Mouse (Mus musculus) heart, embryonic 16.5 days (tissue): ENCODE data around the gene Fam122a. TPM values are rescaled to one million over a fixed set of nuclear protein-coding genes. Genes with fewer than 3 reads are reported as not detected.

ENCODE experiments used
- ATAC-seq: fragments of 200-750 bp; cut with Nextera tagmentation; replicated peaks from 2 replicates; pipeline ENCODE4 v1.8.0; 2017; ENCODE audit warnings: moderate number of reproducible peaks; ENCODE audit not compliant: insufficient read depth, low FRiP score; ENCODE audit errors: extremely low read depth
- H3K27ac ChIP-seq: fragments of 300-500 bp; sonication (generic); 2 replicates; pipeline ENCODE4 v1.5.1; 2014; ENCODE audit warnings: mild to moderate bottlenecking, low read length, control low read depth, moderate library complexity
- H3K27me3 ChIP-seq: fragments of 300-500 bp; sonication (generic); 2 replicates; pipeline ENCODE4 v1.6.1; 2014; ENCODE audit warnings: low read length, mixed read lengths; ENCODE audit not compliant: control insufficient read depth, insufficient read depth
- H3K36me3 ChIP-seq: fragments of 300-500 bp; sonication (generic); 2 replicates; pipeline ENCODE4 v1.6.1; 2014; ENCODE audit not compliant: control insufficient read depth, insufficient read depth
- H3K4me1 ChIP-seq: fragments of 300-500 bp; sonication (generic); 2 replicates; pipeline ENCODE4 v1.6.1; 2014; ENCODE audit warnings: low read length, mixed read lengths; ENCODE audit not compliant: control insufficient read depth, insufficient read depth
- H3K4me2 ChIP-seq: fragments of 300-500 bp; sonication (generic); 2 replicates; pipeline ENCODE4 v1.6.1; 2014; ENCODE audit warnings: low read depth, mild to moderate bottlenecking, control low read depth, low read length
- H3K4me3 ChIP-seq: fragments of 300-500 bp; sonication (generic); 2 replicates; pipeline ENCODE4 v1.5.1; 2014; ENCODE audit warnings: mild to moderate bottlenecking, control low read depth, low read length
- H3K9ac ChIP-seq: fragments of 300-500 bp; sonication (generic); 2 replicates; pipeline ENCODE4 v1.6.1; 2014; ENCODE audit warnings: low read length, control low read depth
- H3K9me3 ChIP-seq: fragments of 300-500 bp; sonication (generic); replicated peaks from 2 replicates; pipeline ENCODE4 v1.6.1; 2016; ENCODE audit warnings: low read length; ENCODE audit not compliant: control insufficient read depth
- WGBS: fragments of 180-500 bp; shearing (Covaris S2); extraction: QIAGEN DNeasy Blood & Tissue Kit; methylation state at CpG from one replicate; pipeline ENCODE4 v1.1.7; 2014; 5-methylcytosine and 5-hydroxymethylcytosine counted together
- polyA plus RNA-seq: library from polyadenylated mRNA; unstranded; fragments of >200 nt; fragmentation: Nextera tagmentation; extraction: Ambion mirVana; gene quantifications from 2 replicates; pipeline ENCODE4 v1.2.1, GENCODE M21; 2015

Fam122a gene
- polyA plus RNA-seq, 1 experiment from 2014 or later, result 43.4 TPM

DNA sequence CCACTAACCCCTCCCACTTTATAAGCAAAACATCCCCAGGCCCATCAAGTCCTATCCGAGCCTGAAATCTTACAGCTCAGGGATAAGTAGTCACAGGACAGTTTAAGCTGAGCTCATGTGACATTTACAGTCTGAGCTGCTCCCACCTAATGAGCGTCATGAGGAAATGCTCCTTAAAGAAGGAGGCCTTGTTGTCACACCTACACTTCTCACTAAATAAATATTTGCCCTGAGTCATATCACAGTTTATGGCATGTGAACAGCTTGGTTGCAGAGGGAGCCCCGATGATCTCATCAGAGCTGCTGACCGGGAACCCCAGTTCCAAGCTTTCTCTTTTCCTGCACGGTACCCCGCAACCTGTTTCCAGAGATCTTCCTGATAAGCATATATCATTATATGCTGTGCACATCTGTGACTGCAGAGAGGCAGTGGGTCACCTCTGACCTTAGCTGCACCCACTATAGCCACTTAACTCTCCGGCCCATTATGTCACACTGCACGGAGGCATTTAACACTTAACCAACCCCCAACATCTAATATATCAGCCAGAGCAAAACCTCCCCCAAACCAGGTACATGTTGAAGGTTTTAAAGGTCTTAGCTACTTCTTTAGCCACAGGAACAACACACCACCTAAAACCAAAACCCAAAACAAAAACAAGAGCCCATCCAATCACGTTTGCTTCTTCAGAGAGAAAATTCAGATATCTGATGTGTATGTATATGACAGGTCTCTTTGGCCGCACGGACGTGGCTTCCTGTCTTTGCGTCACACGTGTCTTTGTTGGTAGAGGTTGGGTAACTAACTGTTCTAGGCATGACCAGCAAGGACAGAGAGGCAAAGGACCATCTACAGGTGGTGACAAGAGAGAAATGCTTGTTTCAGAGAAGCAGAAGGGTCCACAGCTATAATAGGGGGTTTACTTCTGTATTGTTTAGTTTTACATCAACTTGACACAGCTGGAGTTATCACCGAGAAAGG lies 37.8 kb upstream of the Fam122a start:
- no peak overlapping the region for H3K27ac ChIP-seq
- no peak overlapping the region for H3K9ac ChIP-seq
- no peak overlapping the region for H3K4me3 ChIP-seq
- no peak overlapping the region for H3K4me2 ChIP-seq
- H3K36me3 ChIP-seq, result no peaks in the 10 kb centered on the region
- no peaks in the 10 kb centered on the region for H3K9me3 ChIP-seq
- WGBS, result 74% methylated on average over 15 of the region's 15 CpGs
- no peaks in the 10 kb centered on the region for H3K27me3 ChIP-seq
- ATAC-seq, result no peak
- peaks cover 34% of the 10 kb centered on the region for H3K4me1 ChIP-seq

DNA sequence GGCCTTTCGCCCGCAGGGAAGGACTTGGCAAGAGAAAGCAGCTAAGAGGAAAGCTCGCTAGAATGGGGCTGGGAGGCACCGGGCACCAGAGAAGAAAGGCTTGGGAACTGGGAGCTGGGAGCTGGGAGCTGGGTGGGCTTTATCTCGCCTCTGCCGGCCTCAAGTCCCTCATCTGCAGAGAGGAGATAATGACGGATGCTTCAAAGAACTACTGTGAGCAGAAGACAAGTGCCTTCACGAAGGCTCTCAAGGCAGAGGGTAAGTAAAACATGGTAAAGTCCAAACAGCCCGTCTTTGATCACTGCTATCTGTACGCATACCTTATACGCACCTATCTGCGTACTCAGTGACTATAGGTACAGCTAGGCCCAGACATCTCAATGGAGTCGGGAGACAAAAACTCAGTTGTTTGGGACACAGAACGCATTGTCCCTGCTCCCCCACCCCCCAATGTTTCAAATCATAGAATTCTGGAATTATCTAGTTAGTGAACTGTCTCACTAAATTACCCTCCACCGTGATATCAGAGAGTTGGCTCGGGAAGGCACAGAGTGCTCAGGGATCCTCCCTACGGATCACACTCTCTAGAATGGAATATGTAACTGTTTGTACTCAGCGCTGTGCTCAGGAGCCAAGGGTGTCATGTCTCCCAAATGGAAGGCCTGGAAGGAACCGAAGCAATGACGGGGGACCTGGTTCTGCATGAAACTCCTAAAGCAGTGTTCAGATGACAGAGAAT lies 36.1 kb upstream of the Fam122a start:
- Histone ChIP-seq H3K9ac (no peak overlapping the region), H3K27ac (0 out of 2 replicates have a peak overlapping the region, but pooled peaks have one; percentile 36), H3K4me2 (no peak overlapping the region), H3K9me3 (no peaks in the 10 kb centered on the region), H3K36me3 (no peaks in the 10 kb centered on the region), H3K4me3 (no peak overlapping the region), H3K4me1 (peaks cover 44% of the 10 kb centered on the region), H3K27me3 (no peaks in the 10 kb centered on the region)
- ATAC-seq, result 0 out of 2 replicates have a peak, but pooled peaks have one; percentile 29
- WGBS, result 44% methylated on average over 20 of the region's 20 CpGs

- Histone ChIP-seq H3K4me3 (no peak overlapping the region), H3K36me3 (no peaks in the 10 kb centered on the region), H3K9me3 (no peaks in the 10 kb centered on the region), H3K4me1 (peaks cover 43% of the 10 kb centered on the region), H3K27ac (no peak overlapping the region), H3K4me2 (no peak overlapping the region), H3K27me3 (no peaks in the 10 kb centered on the region), H3K9ac (no peak overlapping the region)
- WGBS, result 73% methylated on average over 7 of the region's 7 CpGs
- no peak for ATAC-seq
These were observed 34.8 kb upstream of the Fam122a start for GRCm38 (mm10) chr19:24511939-24512338.

GRCm38 (mm10) chr19:24509391-24509790 lies 32.2 kb upstream of the Fam122a start:
- no peak overlapping the region for H3K9ac ChIP-seq
- no peak overlapping the region for H3K27ac ChIP-seq
- H3K27me3 ChIP-seq, result no peaks in the 10 kb centered on the region
- no peaks in the 10 kb centered on the region for H3K9me3 ChIP-seq
- no peaks in the 10 kb centered on the region for H3K36me3 ChIP-seq
- no peak overlapping the region for H3K4me2 ChIP-seq
- 54% methylated on average over 6 of the region's 6 CpGs for WGBS
- no peak for ATAC-seq
- H3K4me1 ChIP-seq, result peaks cover 38% of the 10 kb centered on the region
- no peak overlapping the region for H3K4me3 ChIP-seq

DNA sequence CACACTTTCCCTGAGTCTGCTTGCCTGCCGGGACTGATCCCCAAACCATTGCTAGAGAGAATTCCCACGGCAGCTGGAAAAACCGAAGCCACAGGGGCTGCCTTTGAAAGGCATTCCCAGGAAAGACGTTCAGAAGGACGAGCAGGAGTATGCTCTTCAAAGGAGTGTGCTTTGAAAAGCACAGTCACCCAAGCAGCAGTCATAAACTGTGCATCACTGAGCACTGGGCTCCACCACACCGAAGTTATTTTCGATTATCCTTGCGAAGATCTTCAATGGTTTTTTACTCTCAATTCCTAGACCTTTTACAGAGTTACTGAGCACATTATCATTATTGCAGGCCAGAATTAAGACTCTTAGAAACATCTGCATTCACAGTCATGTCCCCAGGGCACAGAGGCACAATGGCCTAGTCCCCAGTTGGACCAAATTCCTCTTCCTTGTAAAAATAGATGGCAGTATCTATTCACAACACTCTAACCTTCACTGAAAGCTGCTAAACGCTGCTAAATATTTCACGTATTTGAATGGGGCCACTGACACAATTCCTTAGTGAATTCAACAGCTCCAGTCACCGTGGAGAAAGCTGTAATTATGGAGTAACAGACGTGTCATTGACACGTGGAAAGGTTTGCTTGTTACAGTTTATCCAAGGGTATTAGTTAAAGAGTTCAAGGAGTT lies 31.1 kb upstream of the Fam122a start:
- WGBS, result 46% methylated on average over 13 of the region's 13 CpGs
- ATAC-seq, result no peak
- Histone ChIP-seq H3K4me2 (no peak overlapping the region), H3K36me3 (no peaks in the 10 kb centered on the region), H3K9me3 (no peaks in the 10 kb centered on the region), H3K4me1 (peaks cover 35% of the 10 kb centered on the region), H3K27me3 (no peaks in the 10 kb centered on the region), H3K4me3 (no peak overlapping the region), H3K9ac (no peak overlapping the region), H3K27ac (no peak overlapping the region)

GRCm38 (mm10) chr19:24502736-24503421 lies 25.7 kb upstream of the Fam122a start:
- H3K4me1 ChIP-seq, result peaks cover 5% of the 10 kb centered on the region; the same call in 1 of the 2 replicates
- no peak for ATAC-seq
- no peak overlapping the region for H3K27ac ChIP-seq
- H3K27me3 ChIP-seq, result no peaks in the 10 kb centered on the region
- no peaks in the 10 kb centered on the region for H3K9me3 ChIP-seq
- H3K4me2 ChIP-seq, result no peak overlapping the region
- 77% methylated on average over 10 of the region's 10 CpGs for WGBS
- H3K36me3 ChIP-seq, result no peaks in the 10 kb centered on the region
- no peak overlapping the region for H3K9ac ChIP-seq
- H3K4me3 ChIP-seq, result no peak overlapping the region

DNA sequence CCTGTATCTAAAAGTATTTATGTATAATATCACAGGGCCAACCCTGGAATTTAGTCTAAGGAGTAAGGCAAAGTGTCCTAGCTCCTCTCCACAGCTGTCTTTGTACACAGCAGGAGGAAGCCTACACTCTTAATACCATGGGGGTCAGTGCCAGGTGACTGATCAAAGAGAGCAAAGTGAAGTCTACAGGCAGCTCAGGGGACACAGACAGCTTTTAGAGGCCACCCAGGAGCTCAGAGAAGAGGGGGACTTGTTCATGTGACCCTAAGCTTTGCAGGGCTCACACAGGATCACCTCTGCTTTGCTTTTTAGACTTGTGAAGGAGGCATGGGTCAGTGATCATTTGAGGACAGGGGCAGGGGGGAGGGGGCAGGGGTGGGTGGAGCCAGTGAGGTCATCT lies 24.4 kb upstream of the Fam122a start:
- H3K9me3 ChIP-seq, result no peaks in the 10 kb centered on the region
- H3K9ac ChIP-seq, result no peak overlapping the region
- H3K4me1 ChIP-seq, result peaks cover 3% of the 10 kb centered on the region; the same call in 1 of the 2 replicates
- no peak overlapping the region for H3K4me3 ChIP-seq
- H3K36me3 ChIP-seq, result no peaks in the 10 kb centered on the region
- H3K27me3 ChIP-seq, result no peaks in the 10 kb centered on the region
- H3K4me2 ChIP-seq, result no peak overlapping the region
- H3K27ac ChIP-seq, result no peak overlapping the region
- ATAC-seq, result no peak

- Histone ChIP-seq H3K4me2 (no peak overlapping the region), H3K27ac (no peak overlapping the region)
- WGBS, result 74% methylated on average over 5 of the region's 5 CpGs
These were observed 23.3 kb upstream of the Fam122a start for GRCm38 (mm10) chr19:24500431-24500830.

More at GRCm38 (mm10) chr19:24500431-24500830, 23.3 kb upstream of the Fam122a start:
- Histone ChIP-seq H3K4me3 (no peak overlapping the region), H3K4me1 (peaks cover 3% of the 10 kb centered on the region; the same call in 1 of the 2 replicates), H3K9ac (no peak overlapping the region), H3K9me3 (no peaks in the 10 kb centered on the region), H3K27me3 (no peaks in the 10 kb centered on the region), H3K36me3 (no peaks in the 10 kb centered on the region)
- no peak for ATAC-seq
